Mouse (Mus musculus): ENCODE results near the gene Rbm8a2. TPM values are rescaled to one million over a fixed set of nuclear protein-coding genes. Genes with fewer than 3 reads are reported as not detected.

The Rbm8a2 gene
- polyA plus RNA-seq, 1 experiment from 2014 or later: 0.54 TPM

Other genes starting within 250 kb of the Rbm8a2 start
- 63.4 and 72.0 TPM in 2 replicates for gene Exo1, start 98.5 kb downstream of the Rbm8a2 start, polyA plus RNA-seq (2015; fragmentation: Nextera tagmentation; extraction: Ambion mirVana)
- 0.16 and 0.18 TPM in 2 replicates for gene Gm38100, start 58.8 kb downstream of the Rbm8a2 start, polyA plus RNA-seq (2015; fragmentation: Nextera tagmentation; extraction: Ambion mirVana)

All from forebrain, embryonic 13.5 days (tissue).